Mouse (Mus musculus) cerebellum, adult 11-12 months (tissue): ENCODE data around the gene Pbx1.

Experiments
- DNase-seq: peaks from one replicate; pipeline ENCODE4 v3.0.0; 2022

Gene Pbx1

GRCm38 (mm10) chr1:168425017-168425705 is 6.9 kb downstream of the Pbx1 start:
- no peak for DNase-seq

- DNase-seq = no peak
Measured at GRCm38 (mm10) chr1:168423389-168423930, 8.6 kb downstream of the Pbx1 start.

- no peak for DNase-seq
Measured at GRCm38 (mm10) chr1:168418903-168419302, 13.2 kb downstream of the Pbx1 start.

- no peak for DNase-seq
Measured at GRCm38 (mm10) chr1:168417626-168418025, 14.4 kb downstream of the Pbx1 start.

- no peak for DNase-seq
Measured at GRCm38 (mm10) chr1:168416729-168417437, 15.2 kb downstream of the Pbx1 start.

GRCm38 (mm10) chr1:168410611-168411010 is 21.5 kb downstream of the Pbx1 start:
- no peak for DNase-seq

GRCm38 (mm10) chr1:168410054-168410453 is 22.0 kb downstream of the Pbx1 start:
- no peak for DNase-seq

- DNase-seq = no peak
Measured at GRCm38 (mm10) chr1:168408757-168409156, 23.3 kb downstream of the Pbx1 start.

GRCm38 (mm10) chr1:168407958-168408357 is 24.1 kb downstream of the Pbx1 start:
- no peak for DNase-seq

GRCm38 (mm10) chr1:168406291-168406675 is 25.8 kb downstream of the Pbx1 start:
- DNase-seq = no peak

- DNase-seq = no peak
Measured at GRCm38 (mm10) chr1:168405645-168406290, 26.3 kb downstream of the Pbx1 start.

- no peak for DNase-seq
Measured at GRCm38 (mm10) chr1:168403529-168403928, 28.5 kb downstream of the Pbx1 start.

- DNase-seq = no peak
Measured at GRCm38 (mm10) chr1:168402683-168403082, 29.4 kb downstream of the Pbx1 start.

GRCm38 (mm10) chr1:168395523-168396159 is 36.4 kb downstream of the Pbx1 start:
- DNase-seq = no peak

GRCm38 (mm10) chr1:168394535-168394934 is 37.5 kb downstream of the Pbx1 start:
- DNase-seq = no peak

- no peak for DNase-seq
Measured at GRCm38 (mm10) chr1:168393456-168393855, 38.6 kb downstream of the Pbx1 start.

GRCm38 (mm10) chr1:168392500-168392853 is 39.6 kb downstream of the Pbx1 start:
- no peak for DNase-seq

- DNase-seq = no peak
Measured at GRCm38 (mm10) chr1:168391617-168392499, 40.2 kb downstream of the Pbx1 start.

GRCm38 (mm10) chr1:168390748-168391147 is 41.3 kb downstream of the Pbx1 start:
- no peak for DNase-seq

GRCm38 (mm10) chr1:168386159-168386558 is 45.9 kb downstream of the Pbx1 start:
- no peak for DNase-seq

GRCm38 (mm10) chr1:168384594-168384955 is 47.5 kb downstream of the Pbx1 start:
- DNase-seq = no peak

GRCm38 (mm10) chr1:168383832-168384593 is 48.1 kb downstream of the Pbx1 start:
- DNase-seq = no peak
